ENCODE assay signal across 10 mouse cellular contexts in genomic region chr2:57856524-57857107, GRCm38 (mm10).
DNase-seq lines count a peak whose midpoint lies in the region; ATAC-seq and TF ChIP-seq lines count a peak whose summit lies in the region.
"Had no signal": no experiment of that assay in that cellular context is flagged by ENCODE, and none has a peak within 500 bp of the region (broad histone marks: within the 10 kb centered on the region; RNA-seq: fewer than 3 reads in every experiment).

No protein-coding gene starts in this region.

- no peaks in the 10 kb centered on the region for H3K79me2 ChIP-seq in heart, adult 2 months (replicated peaks; ENCODE audit: control insufficient read depth, insufficient read depth, low read length)

- no peaks in the 10 kb centered on the region for H3K4me1 ChIP-seq in forebrain, embryonic 14.5 days (ENCODE audit: control insufficient read depth, insufficient read depth, low read length)
- H3K4me1 ChIP-seq in forebrain, embryonic 11.5 days (replicated peaks; ENCODE audit: control insufficient read depth, insufficient read depth, low read length), result no peaks in the 10 kb centered on the region
- H3K4me1 ChIP-seq in lung, postnatal 0 days (ENCODE audit: insufficient read depth, low read depth, low read length), result no peaks in the 10 kb centered on the region
- peaks cover 2% of the 10 kb centered on the region for H3K4me1 ChIP-seq in heart, adult 2 months (ENCODE audit: control insufficient read depth, insufficient read depth, low read length)
- H3K4me1 ChIP-seq: liver, embryonic 13.5 days had no signal

- peak; percentile 44; the same call in 1 of the 2 replicates for ATAC-seq in forebrain, embryonic 14.5 days
- no peak for ATAC-seq in forebrain, embryonic 11.5 days (replicated peaks; ENCODE audit: low FRiP score)
- ATAC-seq in lung, postnatal 0 days, result peak; percentile 23; the same call in 1 of the 2 replicates

- no peaks in the 10 kb centered on the region for H3K36me3 ChIP-seq in forebrain, embryonic 14.5 days (ENCODE audit: control insufficient read depth, insufficient read depth, low read length)
- H3K36me3 ChIP-seq in forebrain, embryonic 11.5 days (ENCODE audit: control insufficient read depth, insufficient read depth, low read length), result no peaks in the 10 kb centered on the region
- no peaks in the 10 kb centered on the region for H3K36me3 ChIP-seq in lung, postnatal 0 days (ENCODE audit: insufficient read depth, low read length)
- H3K36me3 ChIP-seq in heart, adult 2 months (ENCODE audit: control insufficient read depth, insufficient read depth, low read length), result no peaks in the 10 kb centered on the region; the same call in 1 of the 2 replicates
- H3K36me3 ChIP-seq: liver, embryonic 13.5 days had no signal

- no peak overlapping the region for H3K9ac ChIP-seq in forebrain, embryonic 14.5 days (ENCODE audit: low read length)
- H3K9ac ChIP-seq in forebrain, embryonic 11.5 days (ENCODE audit: low read length), result no peak overlapping the region
- no peak overlapping the region for H3K9ac ChIP-seq in lung, postnatal 0 days (replicated peaks; ENCODE audit: low read depth)
- no peak overlapping the region for H3K9ac ChIP-seq in heart, adult 2 months (ENCODE audit: low read depth, low read length)
- H3K9ac ChIP-seq: liver, embryonic 13.5 days had no signal

- TF ChIP-seq EP300 in lung, postnatal 0 days (IDR thresholded peaks at IDR 0.05), result no peak
- 0 out of 2 replicates have a peak, but pooled peaks have one; percentile 12 for TF ChIP-seq EP300 in heart, adult 2 months (IDR thresholded peaks at IDR 0.05; ENCODE audit: insufficient read depth, low read depth, low read length)

- TF ChIP-seq POLR2A in heart, adult 2 months (IDR thresholded peaks at IDR 0.05; ENCODE audit: insufficient read depth, low read depth, low read length), result no peak

- H3K27me3 ChIP-seq in forebrain, embryonic 14.5 days (replicated peaks; ENCODE audit: control insufficient read depth, insufficient read depth, low read length), result no peaks in the 10 kb centered on the region
- H3K27me3 ChIP-seq in forebrain, embryonic 11.5 days (ENCODE audit: control insufficient read depth, insufficient read depth, low read length), result no peaks in the 10 kb centered on the region
- no peaks in the 10 kb centered on the region for H3K27me3 ChIP-seq in lung, postnatal 0 days (replicated peaks; ENCODE audit: insufficient read depth, low read length)
- H3K27me3 ChIP-seq in heart, adult 2 months (ENCODE audit: control insufficient read depth, insufficient read depth, low read length), result no peaks in the 10 kb centered on the region
- H3K27me3 ChIP-seq: liver, embryonic 13.5 days had no signal

- H3K9me3 ChIP-seq in forebrain, embryonic 14.5 days (replicated peaks; ENCODE audit: control insufficient read depth, low read length), result no peaks in the 10 kb centered on the region
- no peaks in the 10 kb centered on the region for H3K9me3 ChIP-seq in forebrain, embryonic 11.5 days (ENCODE audit: control insufficient read depth, low read length)
- no peaks in the 10 kb centered on the region for H3K9me3 ChIP-seq in lung, postnatal 0 days (ENCODE audit: low read length)
- H3K9me3 ChIP-seq: liver, embryonic 13.5 days had no signal

- H3K4me2 ChIP-seq in forebrain, embryonic 14.5 days (ENCODE audit: low read length), result no peak overlapping the region
- no peak overlapping the region for H3K4me2 ChIP-seq in forebrain, embryonic 11.5 days (ENCODE audit: low read depth, low read length, severe bottlenecking)
- H3K4me2 ChIP-seq in lung, postnatal 0 days (replicated peaks; ENCODE audit: low read depth, low read length), result no peak overlapping the region
- H3K4me2 ChIP-seq: liver, embryonic 13.5 days had no signal

- peak; percentile 36 for DNase-seq in forebrain, embryonic 14.5 days (ENCODE audit: low spot score)
- DNase-seq in forebrain, embryonic 11.5 days (ENCODE audit: low spot score), result no peak
- no peak for DNase-seq in lung, postnatal 0 days (ENCODE audit: low spot score)
- DNase-seq in lung, adult 18-20 months, result no peak
- DNase-seq in heart, adult 2 months, result peak; percentile 48 to 69
- DNase-seq in lung, postnatal 4 days, result peak; percentile 9 to 57
- no peak for DNase-seq in thymus, postnatal 14 days
- no peak for DNase-seq in thymus, postnatal 10 days (ENCODE audit: low spot score in 2 of 2)
- DNase-seq: adrenal gland, postnatal 36 days; liver, embryonic 13.5 days had no signal

- 75% methylated on average over 14 of the region's 14 CpGs for WGBS in forebrain, embryonic 14.5 days
- WGBS in forebrain, embryonic 11.5 days, result 88% methylated on average over 14 of the region's 14 CpGs
- 49% methylated on average over 14 of the region's 14 CpGs for WGBS in lung, postnatal 0 days
- WGBS in heart, adult 2 months, result 43% methylated on average over 14 of the region's 14 CpGs

- TF ChIP-seq CTCF in lung, postnatal 0 days (IDR thresholded peaks at IDR 0.05), result no peak
- no peak for TF ChIP-seq CTCF in heart, adult 2 months (IDR thresholded peaks at IDR 0.05)

- intact Hi-C loops in heart, adult 2 months (cut with DNase I), result no loop called here

- no peak overlapping the region for H3K4me3 ChIP-seq in forebrain, embryonic 14.5 days (ENCODE audit: low read depth, low read length)
- H3K4me3 ChIP-seq in forebrain, embryonic 11.5 days (ENCODE audit: low read depth, low read length), result no peak overlapping the region
- no peak overlapping the region for H3K4me3 ChIP-seq in lung, postnatal 0 days (ENCODE audit: low read depth, low read length)
- H3K4me3 ChIP-seq in heart, adult 2 months, result 0 out of 2 replicates have a peak overlapping the region, but pooled peaks have one; percentile 7
- H3K4me3 ChIP-seq: liver, embryonic 13.5 days had no signal

- H3K27ac ChIP-seq in forebrain, embryonic 14.5 days (ENCODE audit: low read depth, low read length), result no peak overlapping the region
- H3K27ac ChIP-seq in forebrain, embryonic 11.5 days (ENCODE audit: low read depth, low read length), result no peak overlapping the region
- no peak overlapping the region for H3K27ac ChIP-seq in lung, postnatal 0 days (ENCODE audit: low read length)
- peak overlapping the region; percentile 53; the same call in 1 of the 2 replicates for H3K27ac ChIP-seq in heart, adult 2 months
- H3K27ac ChIP-seq: liver, embryonic 13.5 days had no signal

Comparison
In these comparisons a context has a peak if more than half of its experiments do, and no peak if none do; other contexts are left out.
1. DNase-seq: peak in forebrain, embryonic 14.5 days (single experiment), heart, adult 2 months (2 of 2) and lung, postnatal 4 days (2 of 2); none in forebrain, embryonic 11.5 days (single experiment), lung, postnatal 0 days (single experiment), lung, adult 18-20 months (0 of 2), thymus, postnatal 14 days (single experiment) and thymus, postnatal 10 days (0 of 2).